In genomic region chr5:71495621-71496020, GRCm38 (mm10) we compare ENCODE assay signal across 17 mouse cellular contexts. TPM values are rescaled to one million over a fixed set of nuclear protein-coding genes. Genes with fewer than 3 reads are reported as not detected.
DNase-seq lines count a peak whose midpoint lies in the region; ATAC-seq lines count a peak whose summit lies in the region.
"Had no signal": no experiment of that assay in that cellular context is flagged by ENCODE, and none has a peak within 500 bp of the region (broad histone marks: within the 10 kb centered on the region; RNA-seq: fewer than 3 reads in every experiment).

No protein-coding gene starts in this region.

- H3K27me3 ChIP-seq in heart, embryonic 14.5 days (ENCODE audit: control insufficient read depth, insufficient read depth, low read length), result no peaks in the 10 kb centered on the region
- no peaks in the 10 kb centered on the region for H3K27me3 ChIP-seq in heart, embryonic 11.5 days (ENCODE audit: control insufficient read depth, insufficient read depth, low read length)
- H3K27me3 ChIP-seq: forebrain, embryonic 15.5 days; lung, embryonic 15.5 days; megakaryocyte, embryonic 14.5 days had no signal

- peak; percentile 14 for DNase-seq in cerebellum, adult 11-12 months
- no peak for DNase-seq in cerebellum, adult 11 months
- peak; percentile 9 for DNase-seq in left cerebral cortex, postnatal 4 days
- DNase-seq in left cerebral cortex, adult 11 months (ENCODE audit: low spot score), result no peak
- peak; percentile 11 for DNase-seq in retina, embryonic 14.5 days (ENCODE audit: low spot score)
- DNase-seq in urinary bladder, adult 2 months (ENCODE audit: low spot score), result no peak
- DNase-seq: adrenal gland, postnatal 14 days; kidney, postnatal 25 days; liver had no signal

- H3K27ac ChIP-seq in heart, embryonic 14.5 days (replicated peaks in 1 of 2; ENCODE audit: control insufficient read depth in 1 of 2, insufficient read depth in 1 of 2, low read depth in 2 of 2, low read length in 2 of 2), result peak overlapping the region in 1 of 2 experiments; percentile 19; a peak in 1 of 4 replicates
- no peak overlapping the region for H3K27ac ChIP-seq in heart, embryonic 11.5 days (ENCODE audit: low read depth, low read length)
- H3K27ac ChIP-seq: forebrain, embryonic 15.5 days; lung, embryonic 15.5 days had no signal

- H3K9ac ChIP-seq in heart, embryonic 14.5 days (ENCODE audit: low read length), result no peak overlapping the region
- no peak overlapping the region for H3K9ac ChIP-seq in heart, embryonic 11.5 days (ENCODE audit: low read depth, low read length)
- H3K9ac ChIP-seq: forebrain, embryonic 15.5 days; lung, embryonic 15.5 days had no signal

- 19% methylated on average over 5 of the region's 5 CpGs for WGBS in heart, embryonic 14.5 days
- 24% methylated on average over 5 of the region's 5 CpGs for WGBS in heart, embryonic 11.5 days (ENCODE audit: insufficient replicate concordance)

- ATAC-seq in heart, embryonic 14.5 days (ENCODE audit: insufficient number of reproducible peaks, insufficient read depth, low FRiP score, low read depth), result no peak
- no peak for ATAC-seq in heart, embryonic 11.5 days (replicated peaks; ENCODE audit: insufficient number of reproducible peaks, low FRiP score, low TSS enrichment)
- ATAC-seq: forebrain, embryonic 15.5 days had no signal

- H3K9me3 ChIP-seq in heart, embryonic 14.5 days (ENCODE audit: control insufficient read depth, low read length), result no peaks in the 10 kb centered on the region
- no peaks in the 10 kb centered on the region for H3K9me3 ChIP-seq in heart, embryonic 11.5 days (replicated peaks; ENCODE audit: control insufficient read depth, low read length)
- H3K9me3 ChIP-seq: forebrain, embryonic 15.5 days; lung, embryonic 15.5 days; megakaryocyte, embryonic 14.5 days had no signal

- 0 out of 4 replicates have a peak, but pooled peaks cover 0 to 2% of the 10 kb centered on the region in 2 experiments for H3K4me1 ChIP-seq in heart, embryonic 14.5 days (ENCODE audit: control insufficient read depth in 2 of 2, insufficient read depth in 2 of 2, low read length in 2 of 2)
- H3K4me1 ChIP-seq in heart, embryonic 11.5 days (ENCODE audit: control insufficient read depth, insufficient read depth, low read length), result no peaks in the 10 kb centered on the region
- H3K4me1 ChIP-seq: forebrain, embryonic 15.5 days; lung, embryonic 15.5 days; megakaryocyte, embryonic 14.5 days had no signal

- intact Hi-C loops in left cerebral cortex, postnatal 4 days (cut with DNase I), result no loop called here

- H3K4me2 ChIP-seq in heart, embryonic 14.5 days (ENCODE audit: low read length), result peak overlapping the region; percentile 32
- H3K4me2 ChIP-seq in heart, embryonic 11.5 days, result no peak overlapping the region
- H3K4me2 ChIP-seq: forebrain, embryonic 15.5 days; lung, embryonic 15.5 days had no signal

- no peak overlapping the region for H3K4me3 ChIP-seq in heart, embryonic 14.5 days (ENCODE audit: control insufficient read depth in 1 of 2, insufficient read depth in 1 of 2, low read depth in 1 of 2, low read length in 2 of 2)
- H3K4me3 ChIP-seq in heart, embryonic 11.5 days (ENCODE audit: low read depth, low read length), result no peak overlapping the region
- H3K4me3 ChIP-seq: forebrain, embryonic 15.5 days; lung, embryonic 15.5 days; megakaryocyte, embryonic 14.5 days had no signal

- H3K36me3 ChIP-seq in heart, embryonic 14.5 days (ENCODE audit: control insufficient read depth, insufficient read depth, low read length), result no peaks in the 10 kb centered on the region
- H3K36me3 ChIP-seq in heart, embryonic 11.5 days (ENCODE audit: control insufficient read depth, insufficient read depth, low read length), result no peaks in the 10 kb centered on the region
- H3K36me3 ChIP-seq: forebrain, embryonic 15.5 days; lung, embryonic 15.5 days had no signal

RNA-seq across cellular contexts. Expression of gene Cox7b2, which starts 52.4 kb away (rescaled TPM):
- polyA plus RNA-seq in heart, embryonic 14.5 days (2014; fragmentation: Nextera tagmentation; extraction: Ambion mirVana), result 0.42 TPM in 2 replicates
- polyA plus RNA-seq in heart, embryonic 11.5 days (2014; fragmentation: Nextera tagmentation; extraction: Ambion mirVana), result 0.43 and 0.61 TPM in 2 replicates
- not detected for total RNA-seq in left cerebral cortex, postnatal 4 days (2021)
- not detected in 2 replicates for polyA plus RNA-seq in urinary bladder, adult 2 months (2012; rRNA removed)
- total RNA-seq: adrenal gland, postnatal 14 days; gastrocnemius, postnatal 4 days had no signal
- polyA plus RNA-seq: hindbrain, embryonic 11.5 days; spleen, adult 2 months had no signal

Comparison
In these comparisons a context has a peak if more than half of its experiments do, and no peak if none do; other contexts are left out.
1. DNase-seq: peak in cerebellum, adult 11-12 months (single experiment), left cerebral cortex, postnatal 4 days (single experiment) and retina, embryonic 14.5 days (single experiment); none in cerebellum, adult 11 months (single experiment), left cerebral cortex, adult 11 months (single experiment) and urinary bladder, adult 2 months (single experiment).